Mouse (Mus musculus): Measurements from ENCODE around the gene Hist1h1d. TPM values are rescaled to one million over a fixed set of nuclear protein-coding genes. Genes with fewer than 3 reads are reported as not detected.
"Not testable (repeated sequence)": the region's sequence is repeated elsewhere in the genome, so short reads cannot be mapped to it uniquely, and the experiment has no call there.

Gene Hist1h1d
- polyA plus RNA-seq, 1 experiment from 2014 or later: 0.79 TPM

DNA sequence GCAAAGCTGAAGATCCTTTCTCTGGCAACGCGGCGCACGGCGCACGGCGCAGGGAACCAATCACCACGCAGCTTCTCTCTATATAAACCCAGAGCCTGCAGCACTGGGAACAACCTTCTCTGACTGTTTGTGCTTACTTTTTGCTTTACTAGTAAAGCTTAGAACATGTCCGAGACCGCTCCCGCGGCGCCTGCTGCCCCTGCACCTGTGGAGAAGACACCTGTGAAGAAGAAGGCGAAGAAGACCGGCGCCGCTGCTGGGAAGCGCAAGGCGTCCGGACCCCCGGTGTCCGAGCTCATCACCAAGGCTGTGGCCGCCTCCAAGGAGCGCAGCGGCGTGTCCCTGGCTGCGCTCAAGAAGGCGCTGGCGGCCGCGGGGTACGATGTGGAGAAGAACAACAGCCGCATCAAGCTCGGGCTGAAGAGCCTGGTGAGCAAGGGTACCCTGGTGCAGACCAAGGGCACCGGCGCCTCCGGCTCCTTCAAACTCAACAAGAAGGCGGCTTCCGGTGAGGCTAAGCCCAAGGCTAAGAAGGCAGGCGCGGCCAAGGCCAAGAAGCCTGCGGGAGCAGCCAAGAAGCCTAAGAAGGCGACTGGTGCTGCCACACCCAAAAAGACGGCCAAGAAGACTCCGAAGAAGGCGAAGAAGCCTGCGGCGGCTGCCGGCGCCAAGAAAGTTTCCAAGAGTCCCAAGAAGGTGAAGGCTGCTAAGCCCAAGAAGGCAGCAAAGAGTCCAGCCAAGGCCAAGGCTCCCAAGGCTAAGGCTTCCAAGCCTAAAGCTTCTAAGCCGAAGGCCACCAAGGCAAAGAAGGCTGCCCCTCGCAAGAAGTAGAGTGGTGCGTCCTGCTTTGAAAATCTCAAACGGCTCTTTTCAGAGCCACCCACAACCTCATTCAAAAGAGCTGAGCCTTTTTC is 2.1 kb downstream of the Hist1h1d start:
- Histone ChIP-seq H3K27ac (ENCODE audit: low read length) (peak overlapping the region; percentile 98), H3K4me3 (ENCODE audit: low read length) (peak overlapping the region; percentile 69), H3K9me3 (ENCODE audit: control insufficient read depth, low read length) (no peaks in the 10 kb centered on the region), H3K4me2 (ENCODE audit: low read depth, low read length) (peak overlapping the region; percentile 82), H3K36me3 (ENCODE audit: control insufficient read depth, insufficient read depth, low read length) (no peaks in the 10 kb centered on the region), H3K9ac (ENCODE audit: low read length) (peak overlapping the region; percentile 87), H3K27me3 (ENCODE audit: control insufficient read depth, insufficient read depth, low read depth, low read length) (no peaks in the 10 kb centered on the region), H3K4me1 (replicated peaks; ENCODE audit: control insufficient read depth, insufficient read depth, low read length) (peaks cover 15% of the 10 kb centered on the region)
- under 1% methylated on average over 48 of the region's 54 CpGs for WGBS
- ATAC-seq (ENCODE audit: low read depth): peak; percentile 89

GRCm38 (mm10) chr13:23555839-23556416 is 2.9 kb downstream of the Hist1h1d start:
- Histone ChIP-seq H3K4me1 (replicated peaks; ENCODE audit: control insufficient read depth, insufficient read depth, low read length) (peaks cover 10% of the 10 kb centered on the region), H3K4me3 (ENCODE audit: low read length) (peak overlapping the region; percentile 69), H3K9me3 (ENCODE audit: control insufficient read depth, low read length) (no peaks in the 10 kb centered on the region), H3K27me3 (ENCODE audit: control insufficient read depth, insufficient read depth, low read depth, low read length) (no peaks in the 10 kb centered on the region), H3K27ac (ENCODE audit: low read length) (peak overlapping the region; percentile 98), H3K9ac (ENCODE audit: low read length) (peak overlapping the region; percentile 87), H3K36me3 (ENCODE audit: control insufficient read depth, insufficient read depth, low read length) (no peaks in the 10 kb centered on the region), H3K4me2 (ENCODE audit: low read depth, low read length) (peak overlapping the region; percentile 82)
- 0% methylated on average over 18 of the region's 18 CpGs for WGBS
- ATAC-seq (ENCODE audit: low read depth): peak; percentile 78

GRCm38 (mm10) chr13:23556906-23557305 is 3.8 kb downstream of the Hist1h1d start:
- Histone ChIP-seq H3K9ac (ENCODE audit: low read length) (peak overlapping the region; percentile 45; the same call in 1 of the 2 replicates), H3K27ac (ENCODE audit: low read length) (peak overlapping the region; percentile 75), H3K4me2 (ENCODE audit: low read depth, low read length) (peak overlapping the region; percentile 82), H3K36me3 (ENCODE audit: control insufficient read depth, insufficient read depth, low read length) (no peaks in the 10 kb centered on the region), H3K27me3 (ENCODE audit: control insufficient read depth, insufficient read depth, low read depth, low read length) (no peaks in the 10 kb centered on the region), H3K4me3 (ENCODE audit: low read length) (peak overlapping the region; percentile 22; the same call in 1 of the 2 replicates), H3K4me1 (replicated peaks; ENCODE audit: control insufficient read depth, insufficient read depth, low read length) (peaks cover 10% of the 10 kb centered on the region), H3K9me3 (ENCODE audit: control insufficient read depth, low read length) (no peaks in the 10 kb centered on the region)
- WGBS: 57% methylated on average over 3 of the region's 3 CpGs
- ATAC-seq (ENCODE audit: low read depth): no peak

DNA sequence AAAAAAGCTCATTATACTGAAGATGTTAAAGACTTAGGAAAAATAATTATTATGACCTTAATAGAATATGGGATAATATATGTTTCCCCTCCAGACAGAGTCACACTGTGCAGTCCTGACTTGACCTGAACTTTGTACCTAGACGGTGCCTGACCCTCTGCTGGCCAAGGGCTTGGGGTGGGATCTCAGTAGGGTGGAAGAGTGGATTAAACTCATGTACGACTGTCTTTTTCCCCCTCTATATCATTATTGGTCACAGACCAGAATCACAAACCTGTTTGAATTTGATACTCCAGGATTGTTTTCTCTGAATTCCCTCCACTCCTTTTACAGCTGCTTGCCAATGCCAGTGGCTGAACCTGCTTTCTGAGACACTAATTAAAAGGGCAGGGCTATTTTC is 7.6 kb downstream of the Hist1h1d start:
- H3K9ac ChIP-seq (ENCODE audit: low read length): peak overlapping the region; percentile 39; the same call in 1 of the 2 replicates
- not testable (repeated sequence) for ATAC-seq (ENCODE audit: low read depth); H3K4me3 ChIP-seq (ENCODE audit: low read length); H3K9me3 ChIP-seq (ENCODE audit: control insufficient read depth, low read length); H3K36me3 ChIP-seq (ENCODE audit: control insufficient read depth, insufficient read depth, low read length); H3K27me3 ChIP-seq (ENCODE audit: control insufficient read depth, insufficient read depth, low read depth, low read length); H3K4me1 ChIP-seq (replicated peaks; ENCODE audit: control insufficient read depth, insufficient read depth, low read length)
- WGBS: 17% methylated on average over 2 of the region's 2 CpGs
- H3K27ac ChIP-seq (ENCODE audit: low read length): peak overlapping the region; percentile 52; the same call in 1 of the 2 replicates
- peak overlapping the region; percentile 29 for H3K4me2 ChIP-seq (ENCODE audit: low read depth, low read length)

GRCm38 (mm10) chr13:23561531-23561882 is 8.4 kb downstream of the Hist1h1d start:
- not testable (repeated sequence) for H3K9me3 ChIP-seq (ENCODE audit: control insufficient read depth, low read length); ATAC-seq (ENCODE audit: low read depth); H3K27me3 ChIP-seq (ENCODE audit: control insufficient read depth, insufficient read depth, low read depth, low read length); H3K4me1 ChIP-seq (replicated peaks; ENCODE audit: control insufficient read depth, insufficient read depth, low read length); H3K36me3 ChIP-seq (ENCODE audit: control insufficient read depth, insufficient read depth, low read length)
- Histone ChIP-seq H3K27ac (ENCODE audit: low read length) (peak overlapping the region; percentile 99; the same call in 1 of the 2 replicates), H3K4me2 (ENCODE audit: low read depth, low read length) (peak overlapping the region; percentile 61), H3K9ac (ENCODE audit: low read length) (peak overlapping the region; percentile 63), H3K4me3 (ENCODE audit: low read length) (peak overlapping the region; percentile 49)
- 0% methylated on average over 2 of the region's 5 CpGs for WGBS

DNA sequence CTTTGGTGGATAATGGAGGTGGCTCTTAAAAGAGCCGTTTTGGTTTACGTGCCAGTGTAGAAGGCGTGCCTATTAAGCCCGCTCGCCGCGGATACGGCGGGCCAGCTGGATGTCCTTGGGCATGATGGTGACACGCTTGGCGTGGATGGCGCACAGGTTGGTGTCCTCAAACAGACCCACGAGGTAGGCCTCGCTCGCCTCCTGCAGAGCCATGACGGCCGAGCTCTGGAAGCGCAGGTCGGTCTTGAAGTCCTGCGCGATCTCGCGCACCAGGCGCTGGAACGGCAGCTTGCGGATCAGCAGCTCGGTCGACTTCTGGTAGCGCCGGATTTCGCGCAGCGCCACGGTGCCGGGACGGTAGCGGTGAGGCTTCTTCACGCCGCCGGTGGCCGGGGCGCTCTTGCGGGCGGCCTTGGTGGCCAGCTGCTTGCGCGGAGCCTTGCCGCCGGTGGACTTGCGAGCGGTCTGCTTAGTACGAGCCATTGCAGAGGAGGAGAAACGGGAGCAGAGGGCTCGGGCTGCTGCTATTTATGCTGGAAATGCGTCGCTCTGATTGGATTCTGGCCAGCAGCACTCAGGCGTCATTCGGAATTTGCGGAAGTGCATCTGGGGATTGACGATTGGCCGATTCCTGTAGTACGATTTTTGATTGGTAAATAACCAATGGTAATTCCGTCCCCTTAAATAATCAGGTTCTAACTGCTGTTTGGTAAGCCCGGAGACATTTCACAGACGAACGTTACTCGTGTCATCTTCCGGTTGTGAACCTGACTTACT is 9.0 kb downstream of the Hist1h1d start, which contains the start of gene Hist1h3e:
Hist1h3e (minus strand) TSS at position 487 of the 777 bp plus-strand sequence.
- Histone ChIP-seq H3K4me2 (ENCODE audit: low read depth, low read length) (peak within 1 kb of the TSS; percentile 61), H3K4me3 (ENCODE audit: low read length) (peak within 1 kb of the TSS; percentile 49), H3K27ac (ENCODE audit: low read length) (peak within 1 kb of the TSS; percentile 99), H3K9ac (ENCODE audit: low read length) (peak within 1 kb of the TSS; percentile 63)
- H3K36me3 ChIP-seq (ENCODE audit: control insufficient read depth, insufficient read depth, low read length); H3K27me3 ChIP-seq (ENCODE audit: control insufficient read depth, insufficient read depth, low read depth, low read length); H3K4me1 ChIP-seq (replicated peaks; ENCODE audit: control insufficient read depth, insufficient read depth, low read length); H3K9me3 ChIP-seq (ENCODE audit: control insufficient read depth, low read length): not testable (repeated sequence)
- ATAC-seq (ENCODE audit: low read depth): peak; percentile 92
- under 1% methylated on average over 45 of the region's 67 CpGs for WGBS

GRCm38 (mm10) chr13:23562699-23563462 is 9.8 kb downstream of the Hist1h1d start:
- Histone ChIP-seq H3K4me2 (ENCODE audit: low read depth, low read length) (peak overlapping the region; percentile 61), H3K36me3 (ENCODE audit: control insufficient read depth, insufficient read depth, low read length) (no peaks in the 10 kb centered on the region), H3K9ac (ENCODE audit: low read length) (peak overlapping the region; percentile 63), H3K9me3 (ENCODE audit: control insufficient read depth, low read length) (no peaks in the 10 kb centered on the region), H3K4me1 (replicated peaks; ENCODE audit: control insufficient read depth, insufficient read depth, low read length) (no peaks in the 10 kb centered on the region), H3K27me3 (ENCODE audit: control insufficient read depth, insufficient read depth, low read depth, low read length) (no peaks in the 10 kb centered on the region), H3K27ac (ENCODE audit: low read length) (peak overlapping the region; percentile 99), H3K4me3 (ENCODE audit: low read length) (peak overlapping the region; percentile 49)
- WGBS: 2% methylated on average over 18 of the region's 18 CpGs
- ATAC-seq (ENCODE audit: low read depth): peak; percentile 69

DNA sequence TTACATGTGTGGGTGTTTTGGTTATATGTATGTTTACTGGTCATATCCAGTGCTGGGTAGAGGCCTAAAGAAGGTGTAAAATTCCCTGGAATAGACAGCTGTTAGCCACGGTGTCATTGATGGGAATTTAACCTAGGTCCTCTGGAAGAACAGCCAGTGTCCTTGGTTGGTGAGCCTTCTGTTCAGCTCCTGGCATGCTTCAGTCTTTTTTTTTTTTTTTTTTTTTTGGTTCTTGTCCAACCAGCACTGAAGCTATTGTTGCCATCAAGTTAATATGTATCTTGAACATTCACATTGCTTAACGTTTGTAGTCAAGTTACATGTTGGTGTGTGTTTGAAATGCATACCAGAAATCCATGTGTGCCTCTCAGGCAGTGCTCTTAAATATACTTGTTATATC is 11.4 kb downstream of the Hist1h1d start:
- Histone ChIP-seq H3K36me3 (ENCODE audit: control insufficient read depth, insufficient read depth, low read length) (no peaks in the 10 kb centered on the region), H3K9ac (ENCODE audit: low read length) (no peak overlapping the region), H3K4me1 (replicated peaks; ENCODE audit: control insufficient read depth, insufficient read depth, low read length) (no peaks in the 10 kb centered on the region), H3K27ac (ENCODE audit: low read length) (no peak overlapping the region), H3K27me3 (ENCODE audit: control insufficient read depth, insufficient read depth, low read depth, low read length) (no peaks in the 10 kb centered on the region), H3K4me2 (ENCODE audit: low read depth, low read length) (no peak overlapping the region), H3K4me3 (ENCODE audit: low read length) (no peak overlapping the region), H3K9me3 (ENCODE audit: control insufficient read depth, low read length) (no peaks in the 10 kb centered on the region)
- WGBS: 65% methylated on average over 2 of the region's 2 CpGs
- no peak for ATAC-seq (ENCODE audit: low read depth)
